Mouse (Mus musculus) induced T-regulatory cell, adult 2 months (primary cell): ENCODE measurements around the gene Klf12.

Experiments
- DNase-seq: peaks from one replicate; pipeline ENCODE4 v3.0.0-alpha.2; 2012; ENCODE audit warnings: low read depth

Klf12 gene

GRCm38 (mm10) chr14:100235746-100236145, 48.7 kb downstream of the Klf12 start:
- DNase-seq, result no peak

GRCm38 (mm10) chr14:100231384-100231783, 53.1 kb downstream of the Klf12 start:
- no peak for DNase-seq

- DNase-seq, result no peak
Measured at GRCm38 (mm10) chr14:100228120-100228519, 56.4 kb downstream of the Klf12 start.

- DNase-seq, result no peak
Measured at GRCm38 (mm10) chr14:100227717-100228116, 56.8 kb downstream of the Klf12 start.

- DNase-seq, result no peak
Measured at GRCm38 (mm10) chr14:100224151-100224550, 60.3 kb downstream of the Klf12 start.

GRCm38 (mm10) chr14:100222260-100222659, 62.2 kb downstream of the Klf12 start:
- peak; percentile 9 for DNase-seq

- no peak for DNase-seq
Measured at GRCm38 (mm10) chr14:100215213-100215785, 69.2 kb downstream of the Klf12 start.

GRCm38 (mm10) chr14:100213066-100213465, 71.4 kb downstream of the Klf12 start:
- DNase-seq, result peak; percentile 81

- no peak for DNase-seq
Measured at GRCm38 (mm10) chr14:100211826-100212117, 72.7 kb downstream of the Klf12 start.

- DNase-seq, result peak; percentile 83
Measured at GRCm38 (mm10) chr14:100211036-100211825, 73.2 kb downstream of the Klf12 start.

GRCm38 (mm10) chr14:100209814-100210419, 74.6 kb downstream of the Klf12 start:
- DNase-seq, result peak; percentile 81

- DNase-seq, result no peak
Measured at GRCm38 (mm10) chr14:100207081-100207480, 77.4 kb downstream of the Klf12 start.

GRCm38 (mm10) chr14:100206207-100206606, 78.3 kb downstream of the Klf12 start:
- no peak for DNase-seq

GRCm38 (mm10) chr14:100200058-100200688, 84.3 kb downstream of the Klf12 start:
- no peak for DNase-seq

GRCm38 (mm10) chr14:100198636-100199035, 85.8 kb downstream of the Klf12 start:
- no peak for DNase-seq

GRCm38 (mm10) chr14:100197199-100197598, 87.3 kb downstream of the Klf12 start:
- no peak for DNase-seq

- no peak for DNase-seq
Measured at GRCm38 (mm10) chr14:100189490-100190197, 94.8 kb downstream of the Klf12 start.

GRCm38 (mm10) chr14:100187372-100187771, 97.1 kb downstream of the Klf12 start:
- DNase-seq, result no peak

- DNase-seq, result peak; percentile 10
Measured at GRCm38 (mm10) chr14:100177796-100178195, 106.7 kb downstream of the Klf12 start.

- DNase-seq, result no peak
Measured at GRCm38 (mm10) chr14:100165075-100165474, 119.4 kb downstream of the Klf12 start.

GRCm38 (mm10) chr14:100156639-100157038, 127.8 kb downstream of the Klf12 start:
- DNase-seq, result no peak

- DNase-seq, result no peak
Measured at GRCm38 (mm10) chr14:100147666-100148065, 136.8 kb downstream of the Klf12 start.
